Mouse (Mus musculus): ENCODE data around the gene Nutf2-ps1. TPM values are rescaled to one million over a fixed set of nuclear protein-coding genes. Genes with fewer than 3 reads are reported as not detected.

Gene Nutf2-ps1
- polyA plus RNA-seq, 1 experiment = 153 TPM

GRCm38 (mm10) chr19:53571056-53571455, 17.8 kb downstream of the Nutf2-ps1 start:
- TF ChIP-seq POLR2A (IDR thresholded peaks at IDR 0.05; ENCODE audit: low read depth, low read length) (no peak), CTCF (IDR thresholded peaks at IDR 0.05; ENCODE audit: borderline replicate concordance, insufficient read depth, low read length) (no peak)
- no peak overlapping the region for H3K4me3 ChIP-seq (ENCODE audit: insufficient read depth, low read length)
- no peak overlapping the region for H3K27ac ChIP-seq (ENCODE audit: insufficient read depth, low read length)
- no peaks in the 10 kb centered on the region for H3K4me1 ChIP-seq (ENCODE audit: control insufficient read depth, insufficient read depth, low read length)

DNA sequence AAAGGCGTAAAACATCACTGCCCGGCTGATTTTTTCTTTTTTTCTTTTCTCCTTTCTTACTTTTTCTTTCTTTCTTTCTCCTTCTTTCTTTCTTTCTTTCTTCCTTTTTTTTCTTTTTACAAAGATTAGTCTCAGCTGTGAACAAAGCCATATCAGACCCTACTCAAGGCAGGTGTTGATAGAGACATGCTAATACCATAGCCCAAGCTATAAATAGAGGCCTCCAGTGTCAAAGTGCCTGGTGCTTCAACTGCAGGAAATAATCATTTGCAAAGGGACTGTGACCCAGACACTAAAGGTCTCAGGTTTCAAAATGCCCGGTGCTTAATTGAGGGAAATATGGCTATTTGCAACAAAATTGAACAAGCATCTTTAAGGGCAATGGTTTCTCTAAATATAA, 20.3 kb downstream of the Nutf2-ps1 start:
- Histone ChIP-seq H3K4me1 (ENCODE audit: control insufficient read depth, insufficient read depth, low read length) (no peaks in the 10 kb centered on the region), H3K4me3 (ENCODE audit: insufficient read depth, low read length) (no peak overlapping the region), H3K27ac (ENCODE audit: insufficient read depth, low read length) (no peak overlapping the region)
- no peak for TF ChIP-seq CTCF (IDR thresholded peaks at IDR 0.05; ENCODE audit: borderline replicate concordance, insufficient read depth, low read length)
- TF ChIP-seq POLR2A (IDR thresholded peaks at IDR 0.05; ENCODE audit: low read depth, low read length) = no peak

DNA sequence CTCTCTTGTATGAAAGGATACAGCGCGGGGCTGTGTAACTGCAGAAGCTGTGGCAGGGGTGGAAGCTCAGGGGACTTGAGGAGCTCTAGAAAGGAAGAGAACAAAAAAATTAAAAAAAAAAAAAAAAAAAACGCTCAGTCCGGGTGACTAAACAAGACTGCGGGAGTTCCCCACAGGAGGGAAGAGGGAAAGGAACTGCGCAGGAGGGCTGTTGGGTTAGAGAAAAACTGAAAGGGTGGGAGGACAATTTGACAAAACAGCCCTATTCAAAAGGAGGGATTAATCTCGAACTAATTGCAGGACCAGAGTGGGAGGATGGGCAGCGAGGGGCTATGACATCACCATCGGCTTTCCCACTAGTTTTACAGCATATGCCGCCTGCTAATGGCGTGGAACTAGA, 21.0 kb downstream of the Nutf2-ps1 start:
- no peak overlapping the region for H3K4me3 ChIP-seq (ENCODE audit: insufficient read depth, low read length)
- TF ChIP-seq POLR2A (IDR thresholded peaks at IDR 0.05; ENCODE audit: low read depth, low read length) = no peak
- no peak for TF ChIP-seq CTCF (IDR thresholded peaks at IDR 0.05; ENCODE audit: borderline replicate concordance, insufficient read depth, low read length)
- H3K4me1 ChIP-seq (ENCODE audit: control insufficient read depth, insufficient read depth, low read length) = no peaks in the 10 kb centered on the region
- H3K27ac ChIP-seq (ENCODE audit: insufficient read depth, low read length) = no peak overlapping the region

GRCm38 (mm10) chr19:53565565-53566277, 23.1 kb downstream of the Nutf2-ps1 start:
- Histone ChIP-seq H3K4me3 (ENCODE audit: insufficient read depth, low read length) (no peak overlapping the region), H3K27ac (ENCODE audit: insufficient read depth, low read length) (peak overlapping the region; percentile 21; the same call in 1 of the 2 replicates), H3K4me1 (ENCODE audit: control insufficient read depth, insufficient read depth, low read length) (no peaks in the 10 kb centered on the region)
- no peak for TF ChIP-seq POLR2A (IDR thresholded peaks at IDR 0.05; ENCODE audit: low read depth, low read length)
- no peak for TF ChIP-seq CTCF (IDR thresholded peaks at IDR 0.05; ENCODE audit: borderline replicate concordance, insufficient read depth, low read length)

GRCm38 (mm10) chr19:53564174-53564573, 24.7 kb downstream of the Nutf2-ps1 start:
- no peaks in the 10 kb centered on the region for H3K4me1 ChIP-seq (ENCODE audit: control insufficient read depth, insufficient read depth, low read length)
- H3K4me3 ChIP-seq (ENCODE audit: insufficient read depth, low read length) = no peak overlapping the region
- no peak for TF ChIP-seq CTCF (IDR thresholded peaks at IDR 0.05; ENCODE audit: borderline replicate concordance, insufficient read depth, low read length)
- no peak for TF ChIP-seq POLR2A (IDR thresholded peaks at IDR 0.05; ENCODE audit: low read depth, low read length)
- H3K27ac ChIP-seq (ENCODE audit: insufficient read depth, low read length) = peak overlapping the region; percentile 23; the same call in 1 of the 2 replicates

GRCm38 (mm10) chr19:53560436-53560835, 28.4 kb downstream of the Nutf2-ps1 start:
- no peak for TF ChIP-seq POLR2A (IDR thresholded peaks at IDR 0.05; ENCODE audit: low read depth, low read length)
- no peak for TF ChIP-seq CTCF (IDR thresholded peaks at IDR 0.05; ENCODE audit: borderline replicate concordance, insufficient read depth, low read length)
- no peak overlapping the region for H3K27ac ChIP-seq (ENCODE audit: insufficient read depth, low read length)
- H3K4me3 ChIP-seq (ENCODE audit: insufficient read depth, low read length) = no peak overlapping the region
- H3K4me1 ChIP-seq (ENCODE audit: control insufficient read depth, insufficient read depth, low read length) = peaks cover 7% of the 10 kb centered on the region

GRCm38 (mm10) chr19:53557267-53557936, 31.5 kb downstream of the Nutf2-ps1 start:
- Histone ChIP-seq H3K4me3 (ENCODE audit: insufficient read depth, low read length) (no peak overlapping the region), H3K27ac (ENCODE audit: insufficient read depth, low read length) (peak overlapping the region; percentile 34; the same call in 1 of the 2 replicates), H3K4me1 (ENCODE audit: control insufficient read depth, insufficient read depth, low read length) (peaks cover 24% of the 10 kb centered on the region)
- TF ChIP-seq POLR2A (IDR thresholded peaks at IDR 0.05; ENCODE audit: low read depth, low read length) (no peak), CTCF (IDR thresholded peaks at IDR 0.05; ENCODE audit: borderline replicate concordance, insufficient read depth, low read length) (no peak)

DNA sequence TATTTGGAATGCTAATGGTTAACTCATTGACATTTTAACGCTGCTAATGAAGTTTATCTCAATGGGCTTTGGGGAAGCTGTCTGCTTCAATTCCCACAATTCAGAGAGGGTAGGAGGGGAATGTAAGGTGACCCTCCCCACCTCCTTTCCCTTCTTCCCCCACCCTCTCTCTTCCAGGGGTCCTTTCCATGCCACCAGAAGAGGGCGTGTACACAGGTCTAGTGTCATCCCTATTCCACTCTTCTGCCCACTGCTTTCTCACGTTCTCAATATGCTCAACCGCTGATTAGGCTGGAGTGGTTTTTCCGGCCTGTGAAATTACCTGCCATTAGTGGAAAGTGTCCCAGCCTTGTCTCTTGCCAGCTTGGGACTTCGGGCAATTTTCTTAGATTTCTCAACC, 32.0 kb downstream of the Nutf2-ps1 start:
- no peak for TF ChIP-seq POLR2A (IDR thresholded peaks at IDR 0.05; ENCODE audit: low read depth, low read length)
- no peak for TF ChIP-seq CTCF (IDR thresholded peaks at IDR 0.05; ENCODE audit: borderline replicate concordance, insufficient read depth, low read length)
- Histone ChIP-seq H3K4me3 (ENCODE audit: insufficient read depth, low read length) (no peak overlapping the region), H3K4me1 (ENCODE audit: control insufficient read depth, insufficient read depth, low read length) (peaks cover 29% of the 10 kb centered on the region), H3K27ac (ENCODE audit: insufficient read depth, low read length) (peak overlapping the region; percentile 34)

GRCm38 (mm10) chr19:53554981-53555616, 33.8 kb downstream of the Nutf2-ps1 start:
- TF ChIP-seq POLR2A (IDR thresholded peaks at IDR 0.05; ENCODE audit: low read depth, low read length) (no peak), CTCF (IDR thresholded peaks at IDR 0.05; ENCODE audit: borderline replicate concordance, insufficient read depth, low read length) (no peak)

DNA sequence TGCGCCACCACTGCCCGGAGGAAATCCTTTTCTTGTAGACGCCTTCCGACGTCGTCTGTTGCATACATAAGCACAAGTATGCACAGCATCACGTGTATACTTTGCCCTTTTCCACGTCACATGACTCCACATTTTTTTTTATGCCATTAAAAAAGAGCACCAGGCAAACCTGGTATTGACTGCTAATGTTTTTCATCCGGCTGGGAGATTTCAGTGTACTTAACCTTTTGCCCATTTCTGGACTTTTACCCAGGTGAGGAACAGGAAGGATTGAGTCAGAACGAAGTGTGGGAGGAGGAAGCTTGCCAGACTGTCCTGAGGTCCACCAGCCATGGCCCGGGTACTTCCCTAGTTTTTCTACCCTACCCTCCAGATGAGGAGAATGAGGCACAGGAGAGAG, 34.5 kb downstream of the Nutf2-ps1 start:
- no peak for TF ChIP-seq POLR2A (IDR thresholded peaks at IDR 0.05; ENCODE audit: low read depth, low read length)
- Histone ChIP-seq H3K4me3 (ENCODE audit: insufficient read depth, low read length) (no peak overlapping the region), H3K27ac (ENCODE audit: insufficient read depth, low read length) (peak overlapping the region; percentile 63), H3K4me1 (ENCODE audit: control insufficient read depth, insufficient read depth, low read length) (peaks cover 29% of the 10 kb centered on the region)

More at GRCm38 (mm10) chr19:53554981-53555616, 33.8 kb downstream of the Nutf2-ps1 start:
- no peak overlapping the region for H3K4me3 ChIP-seq (ENCODE audit: insufficient read depth, low read length)
- peaks cover 29% of the 10 kb centered on the region for H3K4me1 ChIP-seq (ENCODE audit: control insufficient read depth, insufficient read depth, low read length)
- peak overlapping the region; percentile 82 for H3K27ac ChIP-seq (ENCODE audit: insufficient read depth, low read length)

All from embryonic fibroblast, embryonic 13.5 days (primary cell).